Mouse (Mus musculus) spleen, adult 12 weeks (tissue): ENCODE data around the gene Mettl2.

ENCODE experiments used
- DNase-seq: peaks from one replicate; pipeline ENCODE4 v3.0.0; 2022; ENCODE audit warnings: low spot score

The Mettl2 gene

GRCm38 (mm10) chr11:105153068-105153833 lies 27.0 kb downstream of the Mettl2 start:
- peak; percentile 44 for DNase-seq

GRCm38 (mm10) chr11:105155915-105156314 lies 29.7 kb downstream of the Mettl2 start:
- no peak for DNase-seq

- no peak for DNase-seq
Observed at GRCm38 (mm10) chr11:105156748-105157267, 30.6 kb downstream of the Mettl2 start.

GRCm38 (mm10) chr11:105158047-105158446 lies 31.8 kb downstream of the Mettl2 start:
- DNase-seq: no peak

GRCm38 (mm10) chr11:105159673-105160360 lies 33.6 kb downstream of the Mettl2 start:
- no peak for DNase-seq

GRCm38 (mm10) chr11:105161411-105161810 lies 35.2 kb downstream of the Mettl2 start:
- DNase-seq: no peak

- DNase-seq: no peak
Observed at GRCm38 (mm10) chr11:105164516-105165510, 38.6 kb downstream of the Mettl2 start.

- DNase-seq: no peak
Observed at GRCm38 (mm10) chr11:105166780-105167179, 40.6 kb downstream of the Mettl2 start.

- no peak for DNase-seq
Observed at GRCm38 (mm10) chr11:105178516-105178915, 52.3 kb downstream of the Mettl2 start, which contains the start of gene Tlk2. Gene Tlk2, plus strand, starts transcription at chr11:105178807.

GRCm38 (mm10) chr11:105179523-105179922 lies 53.3 kb downstream of the Mettl2 start:
- DNase-seq: no peak

- peak; percentile 30 for DNase-seq
Observed at GRCm38 (mm10) chr11:105180471-105181091, 54.4 kb downstream of the Mettl2 start.

- DNase-seq: peak; percentile 78
Observed at GRCm38 (mm10) chr11:105181126-105181637, 55.0 kb downstream of the Mettl2 start.

- DNase-seq: peak; percentile 50
Observed at GRCm38 (mm10) chr11:105181689-105182460, 55.6 kb downstream of the Mettl2 start.

- DNase-seq: no peak
Observed at GRCm38 (mm10) chr11:105182461-105182855, 56.2 kb downstream of the Mettl2 start.

- no peak for DNase-seq
Observed at GRCm38 (mm10) chr11:105184678-105185077, 58.5 kb downstream of the Mettl2 start.
